ENCODE assay signal across 8 mouse cellular contexts in the genomic region with DNA sequence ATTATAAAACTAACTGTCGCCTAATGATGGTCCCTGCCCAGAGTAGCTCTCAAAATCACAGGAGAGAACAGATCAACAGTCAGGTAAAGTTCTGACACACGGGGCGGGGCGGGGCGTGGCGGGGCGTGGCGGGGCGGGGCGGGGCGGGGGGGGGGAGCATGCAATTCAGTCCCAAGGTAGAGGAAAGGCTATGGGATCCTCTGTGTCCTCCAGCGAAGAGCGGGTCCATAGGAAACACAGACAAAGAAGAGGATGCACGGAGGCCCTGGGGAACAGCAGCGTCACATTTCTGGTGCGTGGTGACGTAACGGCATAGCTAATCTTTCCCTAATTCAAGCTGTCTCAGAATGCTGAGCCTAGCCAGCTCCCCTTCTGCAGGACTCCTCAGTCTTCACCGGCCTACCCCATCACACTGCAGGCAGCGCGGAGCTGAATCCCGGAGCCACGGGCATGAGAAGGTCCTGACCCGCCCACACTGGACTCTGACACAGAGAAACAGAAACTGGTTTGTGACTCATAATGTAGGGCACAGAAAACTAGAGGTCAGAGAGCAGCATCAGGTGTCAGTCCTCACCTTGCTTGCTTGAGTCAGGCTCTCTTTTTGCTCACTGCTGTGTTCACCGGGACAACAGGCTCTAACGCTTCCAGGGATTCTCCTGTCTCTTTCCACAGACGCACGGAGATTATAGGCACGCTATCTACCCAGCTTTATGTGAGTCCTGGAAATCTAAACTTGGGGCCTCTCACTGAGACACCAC. TPM values are rescaled to one million over a fixed set of nuclear protein-coding genes. Genes with fewer than 3 reads are reported as not detected.
DNase-seq lines count a peak whose midpoint lies in the region; ATAC-seq and TF ChIP-seq lines count a peak whose summit lies in the region.

No protein-coding gene starts in this region.

- peak overlapping the region; percentile 6; the same call in 1 of the 2 replicates for H3K4me3 ChIP-seq in heart, postnatal 0 days (ENCODE audit: low read depth, low read length)
- H3K4me3 ChIP-seq in limb, embryonic 12.5 days (replicated peaks), result peak overlapping the region; percentile 13; the same call in 1 of the 2 replicates
- no peak overlapping the region for H3K4me3 ChIP-seq in neural tube, embryonic 14.5 days (ENCODE audit: low read depth, low read length)

- H3K9me3 ChIP-seq in heart, postnatal 0 days (replicated peaks; ENCODE audit: control insufficient read depth, low read length), result no peaks in the 10 kb centered on the region
- no peaks in the 10 kb centered on the region for H3K9me3 ChIP-seq in limb, embryonic 12.5 days
- no peaks in the 10 kb centered on the region for H3K9me3 ChIP-seq in neural tube, embryonic 14.5 days (ENCODE audit: control insufficient read depth, low read length)

- ATAC-seq in heart, postnatal 0 days (ENCODE audit: insufficient read depth, low read depth), result peak; percentile 40
- ATAC-seq in limb, embryonic 12.5 days (ENCODE audit: insufficient number of reproducible peaks, insufficient read depth, low FRiP score, low TSS enrichment, low read depth), result no peak
- ATAC-seq in neural tube, embryonic 14.5 days (ENCODE audit: low read depth), result peak; percentile 44

- peak overlapping the region; percentile 44 for H3K4me2 ChIP-seq in heart, postnatal 0 days (ENCODE audit: low read depth, low read length)
- peak overlapping the region; percentile 46 for H3K4me2 ChIP-seq in limb, embryonic 12.5 days
- H3K4me2 ChIP-seq in neural tube, embryonic 14.5 days (ENCODE audit: low read depth, low read length), result peak overlapping the region; percentile 32; the same call in 1 of the 2 replicates

- TF ChIP-seq EP300 in heart, postnatal 0 days (IDR thresholded peaks at IDR 0.05; ENCODE audit: low read depth), result no peak

- peak; percentile 26 to 51 for DNase-seq in urinary bladder, adult 18-20 months (ENCODE audit: low spot score in 2 of 2)
- DNase-seq in urinary bladder, postnatal 10 days (ENCODE audit: low spot score), result no peak
- no peak for DNase-seq in heart, postnatal 0 days (ENCODE audit: low spot score)
- no peak for DNase-seq in cerebellum, adult 9-11 months
- no peak for DNase-seq in frontal cortex, postnatal 25 days (ENCODE audit: low spot score in 2 of 2)
- DNase-seq in cerebellum, postnatal 14 days, result no peak

- no peaks in the 10 kb centered on the region for H3K36me3 ChIP-seq in heart, postnatal 0 days (replicated peaks; ENCODE audit: control insufficient read depth, insufficient read depth, low read length)
- no peaks in the 10 kb centered on the region for H3K36me3 ChIP-seq in limb, embryonic 12.5 days
- no peaks in the 10 kb centered on the region for H3K36me3 ChIP-seq in neural tube, embryonic 14.5 days (ENCODE audit: control insufficient read depth, insufficient read depth, low read length)

- H3K27ac ChIP-seq in heart, postnatal 0 days (ENCODE audit: low read depth), result no peak overlapping the region
- no peak overlapping the region for H3K27ac ChIP-seq in limb, embryonic 12.5 days
- no peak overlapping the region for H3K27ac ChIP-seq in neural tube, embryonic 14.5 days (ENCODE audit: low read depth, low read length)

- 42% methylated on average over 29 of the region's 29 CpGs for WGBS in heart, postnatal 0 days
- 63% methylated on average over 28 of the region's 29 CpGs for WGBS in limb, embryonic 12.5 days
- 48% methylated on average over 29 of the region's 29 CpGs for WGBS in neural tube, embryonic 14.5 days

- H3K4me1 ChIP-seq in heart, postnatal 0 days (ENCODE audit: control insufficient read depth, insufficient read depth), result peaks cover 27% of the 10 kb centered on the region
- 0 out of 2 replicates have a peak, but pooled peaks cover 6% of the 10 kb centered on the region for H3K4me1 ChIP-seq in limb, embryonic 12.5 days (replicated peaks)
- H3K4me1 ChIP-seq in neural tube, embryonic 14.5 days (ENCODE audit: control insufficient read depth, insufficient read depth, low read length), result peaks cover 2% of the 10 kb centered on the region; the same call in 1 of the 2 replicates

- H3K9ac ChIP-seq in heart, postnatal 0 days (replicated peaks; ENCODE audit: low read depth, low read length), result peak overlapping the region; percentile 34; the same call in 1 of the 2 replicates
- no peak overlapping the region for H3K9ac ChIP-seq in limb, embryonic 12.5 days (replicated peaks)
- H3K9ac ChIP-seq in neural tube, embryonic 14.5 days (replicated peaks; ENCODE audit: low read depth, low read length), result no peak overlapping the region

- no peaks in the 10 kb centered on the region for H3K27me3 ChIP-seq in heart, postnatal 0 days (ENCODE audit: control insufficient read depth, insufficient read depth, low read length)
- no peaks in the 10 kb centered on the region; the same call in 1 of the 2 replicates for H3K27me3 ChIP-seq in limb, embryonic 12.5 days
- no peaks in the 10 kb centered on the region for H3K27me3 ChIP-seq in neural tube, embryonic 14.5 days (ENCODE audit: control insufficient read depth, insufficient read depth, low read length)

- no peak for TF ChIP-seq CTCF in heart, postnatal 0 days (IDR thresholded peaks at IDR 0.05; ENCODE audit: low read depth)

RNA-seq across cellular contexts. Expression of gene Gipc2, which starts 14.1 kb away (rescaled TPM):
- total RNA-seq in heart, postnatal 0 days (2014; rRNA removed; ENCODE audit: low replicate concordance), result not detected in 2 replicates
- 3.3 and 3.6 TPM in 2 replicates for polyA plus RNA-seq in heart, postnatal 0 days (2015; fragmentation: Nextera tagmentation; extraction: Ambion mirVana)
- 2.6 and 4.3 TPM in 2 replicates for polyA plus RNA-seq in limb, embryonic 12.5 days (2016; fragmentation: Nextera tagmentation; extraction: Ambion mirVana)
- polyA plus RNA-seq in neural tube, embryonic 14.5 days (2014; fragmentation: Nextera tagmentation; extraction: Ambion mirVana), result 7.7 and 15.2 TPM in 2 replicates

RNA-seq across cellular contexts. Expression of gene Dnajb4, which starts 58.2 kb away (rescaled TPM):
- 52.9 and 54.5 TPM in 2 replicates for total RNA-seq in heart, postnatal 0 days (2014; rRNA removed; ENCODE audit: low replicate concordance)
- polyA plus RNA-seq in heart, postnatal 0 days (2015; fragmentation: Nextera tagmentation; extraction: Ambion mirVana), result 60.1 TPM in 2 replicates
- polyA plus RNA-seq in limb, embryonic 12.5 days (2016; fragmentation: Nextera tagmentation; extraction: Ambion mirVana), result 35.2 and 36.8 TPM in 2 replicates
- polyA plus RNA-seq in neural tube, embryonic 14.5 days (2014; fragmentation: Nextera tagmentation; extraction: Ambion mirVana), result 48.6 and 50.4 TPM in 2 replicates

RNA-seq across cellular contexts. Expression of gene Fubp1, which starts 58.3 kb away (rescaled TPM):
- 71.2 and 131 TPM in 2 replicates for total RNA-seq in heart, postnatal 0 days (2014; rRNA removed; ENCODE audit: low replicate concordance)
- 72.9 and 80.7 TPM in 2 replicates for polyA plus RNA-seq in heart, postnatal 0 days (2015; fragmentation: Nextera tagmentation; extraction: Ambion mirVana)
- 403 and 416 TPM in 2 replicates for polyA plus RNA-seq in limb, embryonic 12.5 days (2016; fragmentation: Nextera tagmentation; extraction: Ambion mirVana)
- 223 and 230 TPM in 2 replicates for polyA plus RNA-seq in neural tube, embryonic 14.5 days (2014; fragmentation: Nextera tagmentation; extraction: Ambion mirVana)

Comparison
In these comparisons a context has a peak if more than half of its experiments do, and no peak if none do; other contexts are left out.
1. DNase-seq: peak in urinary bladder, adult 18-20 months (2 of 2); none in urinary bladder, postnatal 10 days (single experiment), heart, postnatal 0 days (single experiment), cerebellum, adult 9-11 months (single experiment), frontal cortex, postnatal 25 days (0 of 2) and cerebellum, postnatal 14 days (0 of 2).
2. Peak in every context shown above with its lines, with median percentiles within 50 percentile points of each other: H3K4me2 ChIP-seq.